Mouse (Mus musculus): ENCODE results near the gene Nom1.

The Nom1 gene

GRCm38 (mm10) chr5:29470851-29471394 lies 36.5 kb downstream of the Nom1 start:
- no peak for DNase-seq (ENCODE audit: low spot score in 2 of 2)

GRCm38 (mm10) chr5:29471396-29471795 lies 36.9 kb downstream of the Nom1 start:
- DNase-seq (ENCODE audit: low spot score in 2 of 2), result no peak

GRCm38 (mm10) chr5:29471855-29472665 lies 37.6 kb downstream of the Nom1 start:
- no peak for DNase-seq (ENCODE audit: low spot score in 2 of 2)

GRCm38 (mm10) chr5:29473551-29474245 lies 39.2 kb downstream of the Nom1 start:
- DNase-seq (ENCODE audit: low spot score in 2 of 2), result no peak

GRCm38 (mm10) chr5:29474246-29474960 lies 39.9 kb downstream of the Nom1 start:
- no peak for DNase-seq (ENCODE audit: low spot score in 2 of 2)

- DNase-seq (ENCODE audit: low spot score in 2 of 2), result no peak
Measured at GRCm38 (mm10) chr5:29475041-29475440, 40.6 kb downstream of the Nom1 start.

- DNase-seq (ENCODE audit: low spot score in 2 of 2), result no peak
Measured at GRCm38 (mm10) chr5:29475556-29475955, 41.1 kb downstream of the Nom1 start.

GRCm38 (mm10) chr5:29476021-29476420 lies 41.6 kb downstream of the Nom1 start:
- DNase-seq (ENCODE audit: low spot score in 2 of 2), result no peak

- no peak for DNase-seq (ENCODE audit: low spot score in 2 of 2)
Measured at GRCm38 (mm10) chr5:29477474-29478207, 43.2 kb downstream of the Nom1 start.

GRCm38 (mm10) chr5:29478208-29479197 lies 44.0 kb downstream of the Nom1 start, which contains the start of gene Mnx1:
Mnx1 (minus strand) TSS chr5:29478470.
- no peak for DNase-seq (ENCODE audit: low spot score in 2 of 2)

GRCm38 (mm10) chr5:29479198-29479593 lies 44.7 kb downstream of the Nom1 start:
- DNase-seq (ENCODE audit: low spot score in 2 of 2), result no peak

- no peak for DNase-seq (ENCODE audit: low spot score in 2 of 2)
Measured at GRCm38 (mm10) chr5:29483801-29484200, 49.3 kb downstream of the Nom1 start.

GRCm38 (mm10) chr5:29484965-29485940 lies 50.8 kb downstream of the Nom1 start:
- DNase-seq (ENCODE audit: low spot score in 2 of 2), result no peak

GRCm38 (mm10) chr5:29485941-29486320 lies 51.5 kb downstream of the Nom1 start:
- DNase-seq (ENCODE audit: low spot score in 2 of 2), result no peak

GRCm38 (mm10) chr5:29487321-29487720 lies 52.9 kb downstream of the Nom1 start:
- DNase-seq (ENCODE audit: low spot score in 2 of 2), result no peak

- DNase-seq (ENCODE audit: low spot score in 2 of 2), result no peak
Measured at GRCm38 (mm10) chr5:29507013-29507412, 72.5 kb downstream of the Nom1 start.

All from thymus, postnatal 10 days (tissue).